Mouse (Mus musculus) liver, embryonic 14.5 days (tissue): Measurements from ENCODE around the gene Nkd2.

ENCODE experiments used
- CTCF ChIP-seq: IDR thresholded peaks from 2 replicates; pipeline ENCODE4 v1.5.1; 2016; ENCODE audit warnings: antibody characterized with exemption, low read depth, control low read depth
- EP300 ChIP-seq: IDR thresholded peaks from 2 replicates; pipeline ENCODE4 v1.6.1; 2016; ENCODE audit warnings: antibody characterized with exemption, low read depth

DNA sequence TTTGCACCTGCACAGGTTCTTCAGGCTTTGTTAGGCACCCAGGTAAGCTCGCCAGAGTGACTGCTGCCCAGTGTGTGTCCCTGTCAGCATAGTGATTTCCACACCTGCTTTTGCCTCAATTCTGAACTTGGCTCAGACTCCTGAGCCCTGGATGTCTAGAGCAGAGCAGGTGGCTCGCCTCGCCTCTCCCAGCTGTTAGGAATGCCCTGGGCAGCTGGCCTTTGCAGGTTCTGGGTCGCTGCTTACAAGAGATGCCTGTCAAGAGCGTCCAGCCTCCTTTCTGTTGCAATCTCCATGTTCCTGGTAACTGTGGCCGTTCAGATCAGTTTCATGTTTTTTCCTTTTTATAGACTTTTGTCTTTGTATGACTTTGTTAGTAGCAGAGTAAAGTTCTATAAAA is 31.1 kb downstream of the Nkd2 start:
- no peak for TF ChIP-seq CTCF
- no peak for TF ChIP-seq EP300
